ENCODE assay signal across 8 mouse cellular contexts in the genomic region with DNA sequence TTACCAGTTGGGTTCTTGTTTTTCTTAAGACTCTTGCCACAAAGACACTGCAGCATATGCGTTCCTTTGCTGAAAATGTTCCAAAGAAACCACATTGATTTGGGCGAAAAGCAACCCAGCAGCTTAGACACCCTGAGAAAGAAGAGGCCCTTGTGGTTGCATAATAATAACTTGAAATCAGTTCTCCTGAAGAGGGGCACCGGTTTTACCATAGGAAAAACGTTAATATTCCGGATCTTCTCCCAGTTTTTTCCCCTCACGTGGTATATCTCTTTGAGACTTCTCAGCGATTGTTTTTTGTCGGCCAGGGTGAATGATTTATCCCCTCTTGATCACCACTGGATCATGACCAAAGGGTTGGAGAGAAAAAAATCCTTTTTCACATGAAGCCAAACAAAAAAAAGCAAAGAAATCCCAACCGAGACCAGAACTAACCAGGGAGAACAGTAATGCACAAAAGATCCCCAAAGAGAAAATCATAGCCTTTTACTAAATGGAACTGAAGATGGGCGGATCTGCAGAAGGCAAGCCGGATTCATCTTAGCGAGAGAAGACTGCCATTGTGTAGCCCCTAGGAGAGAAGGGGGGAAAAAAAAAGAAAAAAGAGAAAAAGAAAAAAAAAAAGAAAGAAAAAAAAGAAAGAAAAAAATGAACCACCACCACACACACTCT. TPM values are rescaled to one million over a fixed set of nuclear protein-coding genes. Genes with fewer than 3 reads are reported as not detected.
DNase-seq lines count a peak whose midpoint lies in the region; ATAC-seq lines count a peak whose summit lies in the region.

A gene (minus strand): TSS at position 622 of the 672 bp plus-strand sequence.

- peak within 1 kb of the TSS; percentile 56 for H3K4me3 ChIP-seq in heart, embryonic 13.5 days
- H3K4me3 ChIP-seq in hindbrain, embryonic 14.5 days (replicated peaks; ENCODE audit: low read length) = peak within 1 kb of the TSS; percentile 59
- H3K4me3 ChIP-seq in midbrain, embryonic 11.5 days (ENCODE audit: low read depth, low read length) = peak within 1 kb of the TSS; percentile 49

- H3K27me3 ChIP-seq in heart, embryonic 13.5 days (replicated peaks) = peaks cover 23% of the 10 kb centered on the region
- no peaks in the 10 kb centered on the region for H3K27me3 ChIP-seq in hindbrain, embryonic 14.5 days (ENCODE audit: control insufficient read depth, insufficient read depth, low read length)
- no peaks in the 10 kb centered on the region for H3K27me3 ChIP-seq in midbrain, embryonic 11.5 days (ENCODE audit: control insufficient read depth, insufficient read depth, low read length)

- H3K4me2 ChIP-seq in heart, embryonic 13.5 days = peak within 1 kb of the TSS; percentile 88
- peak within 1 kb of the TSS; percentile 93 for H3K4me2 ChIP-seq in hindbrain, embryonic 14.5 days (replicated peaks)
- H3K4me2 ChIP-seq in midbrain, embryonic 11.5 days = peak within 1 kb of the TSS; percentile 90

- no peaks in the 10 kb centered on the region for H3K9me3 ChIP-seq in heart, embryonic 13.5 days
- no peaks in the 10 kb centered on the region for H3K9me3 ChIP-seq in hindbrain, embryonic 14.5 days (ENCODE audit: control insufficient read depth, low read length)
- no peaks in the 10 kb centered on the region for H3K9me3 ChIP-seq in midbrain, embryonic 11.5 days (ENCODE audit: control insufficient read depth, low read length)

- H3K36me3 ChIP-seq in heart, embryonic 13.5 days = no peaks in the 10 kb centered on the region
- H3K36me3 ChIP-seq in hindbrain, embryonic 14.5 days (replicated peaks; ENCODE audit: control insufficient read depth, insufficient read depth) = no peaks in the 10 kb centered on the region
- H3K36me3 ChIP-seq in midbrain, embryonic 11.5 days (ENCODE audit: control insufficient read depth, insufficient read depth, low read length) = no peaks in the 10 kb centered on the region

- no peak for DNase-seq in heart, postnatal 10 days
- peak; percentile 44 for DNase-seq in embryo, embryonic 10.5 days (ENCODE audit: low spot score)
- DNase-seq in hindbrain, embryonic 14.5 days (ENCODE audit: low spot score) = peak; percentile 29
- peak; percentile 93 for DNase-seq in midbrain, embryonic 11.5 days (ENCODE audit: low spot score, missing footprints)
- no peak for DNase-seq in adrenal gland, postnatal 36 days
- no peak for DNase-seq in right cerebral cortex, postnatal 4 days
- no peak for DNase-seq in cerebellum, postnatal 4 days (ENCODE audit: low spot score in 2 of 2)

- no peak for ATAC-seq in heart, embryonic 13.5 days (ENCODE audit: extremely low read depth, insufficient number of reproducible peaks, low FRiP score, low TSS enrichment)
- ATAC-seq in hindbrain, embryonic 14.5 days (ENCODE audit: low FRiP score) = no peak
- no peak for ATAC-seq in midbrain, embryonic 11.5 days (ENCODE audit: low FRiP score)

- intact Hi-C loops in heart, postnatal 10 days (cut with DNase I) = no loop called here

- no peak within 1 kb of the TSS for H3K27ac ChIP-seq in heart, embryonic 13.5 days (replicated peaks)
- peak within 1 kb of the TSS; percentile 76 for H3K27ac ChIP-seq in hindbrain, embryonic 14.5 days
- no peak within 1 kb of the TSS; the same call in 1 of the 2 replicates for H3K27ac ChIP-seq in midbrain, embryonic 11.5 days (ENCODE audit: low read depth, low read length)

- H3K9ac ChIP-seq in heart, embryonic 13.5 days = peak within 1 kb of the TSS; percentile 77
- H3K9ac ChIP-seq in hindbrain, embryonic 14.5 days = peak within 1 kb of the TSS; percentile 67
- peak within 1 kb of the TSS; percentile 69 for H3K9ac ChIP-seq in midbrain, embryonic 11.5 days (ENCODE audit: low read length)

- peaks cover 12% of the 10 kb centered on the region for H3K4me1 ChIP-seq in heart, embryonic 13.5 days
- H3K4me1 ChIP-seq in hindbrain, embryonic 14.5 days (replicated peaks; ENCODE audit: control insufficient read depth, insufficient read depth, low read length) = peaks cover 18% of the 10 kb centered on the region
- H3K4me1 ChIP-seq in midbrain, embryonic 11.5 days (ENCODE audit: control insufficient read depth, insufficient read depth, low read length) = peaks cover 15% of the 10 kb centered on the region

- 27% methylated on average over 12 of the region's 12 CpGs for WGBS in heart, embryonic 13.5 days
- WGBS in hindbrain, embryonic 14.5 days = 4% methylated on average over 12 of the region's 12 CpGs
- WGBS in midbrain, embryonic 11.5 days = 8% methylated on average over 12 of the region's 12 CpGs

RNA-seq across cellular contexts. Expression of the gene that starts here (rescaled TPM):
- 1.6 and 1.8 TPM in 2 replicates for polyA plus RNA-seq in heart, embryonic 13.5 days (2015; fragmentation: Nextera tagmentation; extraction: Ambion mirVana)
- 1 to 10 TPM; 1.5 to 1.6 TPM for total RNA-seq in heart, postnatal 10 days (2021)
- 38.4 and 44.4 TPM in 2 replicates for polyA plus RNA-seq in hindbrain, embryonic 14.5 days (2014; fragmentation: Nextera tagmentation; extraction: Ambion mirVana)
- 9.6 and 10.5 TPM in 2 replicates for polyA plus RNA-seq in midbrain, embryonic 11.5 days (2014; fragmentation: Nextera tagmentation; extraction: Ambion mirVana)
- under 1 TPM; 0.49 to 0.76 TPM for total RNA-seq in adrenal gland, postnatal 36 days (2021)

Comparison
In these comparisons a context has a peak if more than half of its experiments do, and no peak if none do; other contexts are left out.
1. DNase-seq: peak in embryo, embryonic 10.5 days (single experiment), hindbrain, embryonic 14.5 days (single experiment) and midbrain, embryonic 11.5 days (single experiment); none in heart, postnatal 10 days (0 of 2), adrenal gland, postnatal 36 days (0 of 2), right cerebral cortex, postnatal 4 days (single experiment) and cerebellum, postnatal 4 days (0 of 2).
2. Peak in every context shown above with its lines, with median percentiles within 50 percentile points of each other: H3K4me2 ChIP-seq, H3K4me3 ChIP-seq and H3K9ac ChIP-seq.